Mouse (Mus musculus) G1E-ER4 (cell line): ENCODE measurements around the gene Cyb561d2. TPM values are rescaled to one million over a fixed set of nuclear protein-coding genes. Genes with fewer than 3 reads are reported as not detected.

Experiments
- GATA1 ChIP-seq: IDR thresholded peaks from one replicate; pipeline ENCODE4 v1.8.0; 2012; ENCODE audit warnings: low read length, inconsistent platforms
- polyA plus RNA-seq: library from polyadenylated mRNA; stranded (reverse); fragments of >175 nt; gene quantifications from 2 replicates; pipeline ENCODE4 v1.2.3, GENCODE M21; 2012

Gene Cyb561d2
- polyA plus RNA-seq, 1 experiment = 11.7 TPM

DNA sequence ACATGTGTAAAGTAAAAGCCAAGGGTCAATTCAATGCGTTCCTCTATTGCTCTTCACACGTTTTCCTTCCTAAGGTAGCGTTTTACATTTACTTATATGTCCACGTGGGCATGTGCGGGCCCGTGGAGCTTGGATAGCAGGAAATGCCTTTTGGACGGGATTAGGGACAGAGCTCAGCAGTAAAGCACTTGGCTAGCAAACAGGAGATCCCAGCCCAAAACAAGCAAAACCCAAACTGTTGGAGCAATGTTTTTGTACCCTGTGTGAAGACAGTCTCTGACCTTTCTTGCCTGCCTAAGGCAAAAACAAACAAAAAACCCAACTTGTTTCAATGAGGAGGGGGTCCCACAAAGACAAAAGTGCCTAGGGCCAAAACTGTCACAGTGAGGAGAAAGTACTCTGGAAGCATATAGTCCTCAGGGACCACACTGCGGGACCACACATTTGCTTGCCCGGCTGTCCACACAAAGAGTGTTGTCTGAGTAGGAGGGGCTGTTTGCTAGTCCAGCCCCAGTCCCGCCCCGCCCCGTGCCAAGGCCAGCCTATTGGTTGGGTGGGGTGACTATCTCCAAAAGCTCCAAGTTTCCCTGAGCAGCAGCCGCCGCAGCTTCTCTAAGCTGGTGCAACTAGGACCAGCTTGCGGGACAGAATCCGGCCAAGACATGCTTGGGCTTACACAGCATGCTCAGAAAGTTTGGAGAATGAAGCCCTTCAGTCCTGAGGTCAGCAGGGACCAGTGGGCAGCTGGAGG lies 34.5 kb upstream of the Cyb561d2 start, which contains the start of gene Hyal1:
TSS of gene Hyal1 (plus strand) at position 571 of the 751 bp plus-strand sequence.
- TF ChIP-seq GATA1 = no peak

GRCm38 (mm10) chr9:107575579-107576356 lies 33.8 kb upstream of the Cyb561d2 start:
- no peak for TF ChIP-seq GATA1

GRCm38 (mm10) chr9:107572327-107572662 lies 30.3 kb upstream of the Cyb561d2 start:
- no peak for TF ChIP-seq GATA1

DNA sequence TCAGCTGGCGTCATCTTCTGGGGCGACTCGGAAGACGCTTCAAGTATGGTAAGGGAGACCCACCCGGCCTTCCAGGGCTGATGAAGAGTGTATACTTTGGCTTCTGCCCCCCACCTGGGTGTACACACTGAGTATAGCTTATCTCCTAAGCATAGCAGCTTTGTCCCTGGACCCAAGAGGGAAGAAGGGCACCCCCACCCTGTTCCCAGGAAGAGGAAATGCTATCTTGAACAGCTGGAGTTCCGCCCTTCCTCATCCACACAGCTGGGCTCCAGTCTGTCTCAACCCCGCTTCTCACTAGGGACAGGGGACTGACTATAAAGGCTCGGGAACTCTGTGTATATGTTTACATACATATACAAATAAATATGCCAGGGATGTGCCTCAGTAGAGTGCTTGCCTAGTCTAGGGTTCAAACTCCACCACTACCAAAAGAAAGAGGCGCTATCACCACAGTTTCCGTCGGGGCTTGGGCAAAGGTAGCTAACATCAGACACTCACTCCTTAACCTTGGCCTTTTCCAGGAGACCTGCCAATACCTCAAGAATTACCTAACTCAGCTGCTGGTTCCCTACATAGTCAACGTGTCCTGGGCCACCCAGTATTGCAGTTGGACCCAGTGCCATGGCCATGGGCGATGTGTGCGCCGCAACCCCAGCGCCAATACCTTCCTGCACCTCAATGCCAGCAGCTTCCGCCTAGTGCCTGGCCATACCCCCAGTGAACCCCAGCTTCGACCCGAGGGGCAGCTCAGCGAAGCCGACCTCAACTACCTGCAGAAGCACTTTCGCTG lies 29.7 kb upstream of the Cyb561d2 start:
- TF ChIP-seq GATA1 = no peak

GRCm38 (mm10) chr9:107570845-107571244 lies 28.9 kb upstream of the Cyb561d2 start:
- TF ChIP-seq GATA1 = peak; percentile 37

GRCm38 (mm10) chr9:107570016-107570415 lies 28.0 kb upstream of the Cyb561d2 start:
- TF ChIP-seq GATA1 = no peak

DNA sequence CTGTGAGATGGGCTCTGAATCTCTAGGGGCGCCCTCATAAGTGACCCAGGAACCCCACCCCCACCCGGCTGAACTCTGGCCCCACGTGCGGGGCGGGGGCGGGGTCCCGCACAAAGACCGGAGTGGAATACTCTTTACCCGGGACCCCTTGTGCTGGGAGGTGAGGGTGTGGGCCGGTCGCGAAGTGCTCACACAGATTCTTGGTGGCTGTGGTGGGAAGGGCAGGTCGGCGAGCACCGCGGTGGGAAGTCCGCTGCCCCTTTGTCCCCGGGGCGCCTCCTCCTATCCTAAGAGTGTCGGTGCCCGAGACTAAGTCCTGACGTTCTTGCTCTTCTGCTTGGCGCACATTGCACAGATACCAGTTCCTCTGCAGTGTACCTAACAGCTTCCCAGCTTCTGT lies 27.3 kb upstream of the Cyb561d2 start:
- no peak for TF ChIP-seq GATA1

GRCm38 (mm10) chr9:107568331-107569261 lies 26.6 kb upstream of the Cyb561d2 start:
- no peak for TF ChIP-seq GATA1

DNA sequence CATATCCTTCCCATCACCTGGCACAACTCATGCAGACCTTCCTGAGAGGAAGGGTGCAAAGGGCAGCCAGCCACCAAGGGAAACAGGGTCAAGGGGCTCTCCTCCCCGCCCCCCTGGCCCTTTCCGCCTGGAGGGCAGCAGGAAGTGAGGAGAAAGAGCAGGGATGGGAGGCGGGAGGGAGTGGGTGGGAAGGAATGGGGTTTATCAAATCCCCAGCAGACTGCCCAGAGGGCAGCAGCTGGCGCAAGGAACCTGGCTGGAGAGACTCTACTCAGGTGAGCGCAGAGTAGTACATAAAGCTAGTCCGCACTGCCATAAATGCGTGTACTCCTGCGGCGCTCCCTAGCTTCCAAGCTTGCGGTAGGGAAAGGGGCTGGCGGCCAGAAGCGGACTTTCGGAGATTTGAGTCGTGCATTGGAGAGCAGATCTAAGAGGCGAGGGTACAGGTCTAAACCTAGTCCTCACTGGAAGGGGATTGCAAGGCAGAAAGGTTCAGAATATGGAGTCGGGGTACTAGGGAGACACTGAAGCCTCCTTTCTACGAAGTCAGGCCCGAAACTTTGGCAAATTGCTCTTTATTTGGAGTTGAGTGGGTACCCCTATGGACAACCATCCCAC lies 25.8 kb upstream of the Cyb561d2 start, which contains the start of gene Hyal2:
TSS of gene Hyal2 (plus strand) at position 244 of the 618 bp plus-strand sequence.
- TF ChIP-seq GATA1 = no peak

DNA sequence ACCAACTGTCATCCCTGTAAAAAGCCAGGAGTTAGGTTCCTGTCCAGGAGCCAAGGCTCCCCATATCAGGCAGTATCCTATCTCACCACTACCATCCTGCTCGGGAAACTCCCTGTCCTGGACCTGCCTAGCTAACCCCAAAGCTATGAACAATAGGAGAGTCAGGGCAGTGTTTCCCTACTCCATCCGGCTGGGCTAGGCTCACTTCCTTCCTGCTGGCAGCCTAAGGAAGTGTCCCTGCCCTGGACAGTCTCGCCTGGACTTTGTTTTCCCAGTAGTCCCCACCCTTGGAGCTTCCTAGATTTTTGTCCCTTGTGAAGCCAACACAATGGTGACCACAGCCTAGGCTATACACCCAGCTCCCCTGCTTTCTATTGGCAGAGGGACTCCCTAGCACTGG lies 24.9 kb upstream of the Cyb561d2 start:
- no peak for TF ChIP-seq GATA1

- no peak for TF ChIP-seq GATA1
Measured at GRCm38 (mm10) chr9:107566041-107566709, 24.2 kb upstream of the Cyb561d2 start.

DNA sequence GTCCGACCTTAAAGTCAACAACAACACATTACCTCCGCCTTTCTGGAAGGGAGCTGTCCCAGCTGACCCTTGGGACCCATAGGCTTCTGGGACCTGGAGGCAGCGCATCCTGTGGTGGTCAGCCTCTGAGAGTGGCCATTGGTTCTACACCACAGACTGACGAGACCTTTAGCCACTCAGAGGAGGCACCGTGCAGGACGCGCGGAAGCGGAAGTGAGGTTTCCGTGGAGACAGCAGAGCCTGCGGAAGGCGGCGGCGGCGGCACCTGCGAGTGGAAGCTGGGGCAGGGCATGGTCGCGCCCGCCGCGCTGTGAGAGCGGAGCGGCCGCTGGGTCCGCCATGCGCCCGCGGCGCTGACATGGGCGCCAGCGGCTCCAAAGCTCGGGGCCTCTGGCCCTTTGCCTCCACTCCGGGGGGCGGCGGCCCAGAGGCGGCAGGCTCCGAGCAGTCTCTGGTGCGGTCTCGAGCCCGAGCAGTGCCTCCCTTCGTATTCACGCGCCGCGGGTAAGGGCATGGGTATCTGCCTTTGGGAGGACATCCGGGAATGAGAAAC lies 21.1 kb upstream of the Cyb561d2 start, which contains the start of gene Tusc2:
TSS of gene Tusc2 (plus strand) at position 227 of the 553 bp plus-strand sequence.
- no peak for TF ChIP-seq GATA1

DNA sequence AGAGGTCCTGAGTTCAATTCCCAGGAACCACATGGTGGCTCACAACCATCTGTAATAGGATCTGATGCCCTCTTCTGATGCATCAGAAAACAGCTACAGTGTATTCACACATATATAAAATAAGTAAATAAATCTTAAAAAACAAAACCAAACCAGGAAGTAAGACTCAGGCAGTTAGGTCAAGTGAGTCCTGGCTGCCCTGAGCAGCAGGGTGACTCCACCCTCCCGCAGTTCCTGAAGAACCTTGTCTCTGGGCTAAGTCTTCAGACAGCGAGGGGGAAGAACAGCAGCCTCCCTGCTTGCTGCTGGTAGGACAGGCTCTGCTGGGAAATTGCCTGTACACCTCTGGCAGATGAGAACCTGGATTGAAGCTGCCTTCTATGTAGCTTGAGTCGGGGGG lies 14.4 kb upstream of the Cyb561d2 start:
- TF ChIP-seq GATA1 = no peak

DNA sequence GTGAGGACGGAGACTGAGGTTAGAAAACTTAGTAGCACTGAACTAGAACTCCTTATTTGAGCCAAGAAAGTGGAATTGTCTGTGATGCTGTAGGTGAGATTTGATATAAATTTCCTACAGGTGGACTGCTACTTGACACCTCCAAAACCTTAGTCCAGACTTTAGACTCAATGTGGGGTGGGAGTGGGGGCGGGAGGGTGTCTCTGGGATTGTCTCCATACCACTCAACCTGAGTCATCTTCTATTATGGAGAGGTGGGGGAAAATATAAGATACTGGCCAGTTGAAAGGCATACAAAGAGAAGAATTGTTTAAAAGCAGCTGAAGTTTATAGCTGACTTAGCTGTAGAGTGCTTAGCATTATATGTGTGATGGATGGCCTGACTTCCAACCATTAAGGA lies 13.7 kb upstream of the Cyb561d2 start:
- no peak for TF ChIP-seq GATA1
